Mouse (Mus musculus) small intestine, adult 2 months (tissue): ENCODE data around the gene Rem1. TPM values are rescaled to one million over a fixed set of nuclear protein-coding genes. Genes with fewer than 3 reads are reported as not detected.

Source experiments
- H3K27ac ChIP-seq: fragments of 200-500 bp; 2 replicates; pipeline ENCODE4 v1.5.1; 2012; ENCODE audit warnings: low read depth, low read length, control low read depth, inconsistent platforms; ENCODE audit not compliant: insufficient read depth
- H3K27me3 ChIP-seq: fragments of 200-500 bp; 2 replicates; pipeline ENCODE4 v1.6.1; 2012; ENCODE audit warnings: mild to moderate bottlenecking, moderate library complexity, low read length, inconsistent platforms; ENCODE audit not compliant: control insufficient read depth, insufficient read depth
- H3K36me3 ChIP-seq: fragments of 200-500 bp; 2 replicates; pipeline ENCODE4 v1.6.1; 2012; ENCODE audit warnings: mild to moderate bottlenecking, low read length, control low read depth, inconsistent platforms; ENCODE audit not compliant: control insufficient read depth, insufficient read depth
- H3K4me1 ChIP-seq: fragments of 200-500 bp; 2 replicates; pipeline ENCODE4 v1.6.1; 2012; ENCODE audit warnings: low read length, inconsistent platforms, mixed read lengths; ENCODE audit not compliant: control insufficient read depth, insufficient read depth, insufficient read length
- H3K4me3 ChIP-seq: fragments of 200-500 bp; 2 replicates; pipeline ENCODE4 v1.5.1; 2012; ENCODE audit warnings: low read depth, mild to moderate bottlenecking, control low read depth, inconsistent platforms, low read length, moderate library complexity
- CTCF ChIP-seq: fragments of 200-500 bp; IDR thresholded peaks from 2 replicates; pipeline ENCODE4 v1.5.1; 2012; ENCODE audit warnings: low read depth, mild to moderate bottlenecking, control low read depth, inconsistent platforms, low read length, moderate library complexity, mixed read lengths; ENCODE audit not compliant: insufficient replicate concordance, insufficient read length; ENCODE audit errors: extremely low read depth
- POLR2A ChIP-seq: fragments of 200-500 bp; IDR thresholded peaks from 2 replicates; pipeline ENCODE4 v1.6.1; 2012; ENCODE audit warnings: low read depth, mild to moderate bottlenecking, control low read depth, inconsistent platforms, low read length, moderate library complexity
- WGBS: fragments of 180-500 bp; shearing (Covaris S2); methylation state at CpG from one replicate; pipeline ENCODE4 v1.1.7; 2018; 5-methylcytosine and 5-hydroxymethylcytosine counted together
- polyA plus RNA-seq: library from polyadenylated mRNA; depleted of rRNA; stranded (reverse); fragments of >200 nt; gene quantifications from 2 replicates; pipeline ENCODE4 v1.2.3, GENCODE M21; 2012

Rem1 gene
- polyA plus RNA-seq, 1 experiment: 4.7 TPM

GRCm38 (mm10) chr2:152629239-152629638, 2.5 kb downstream of the Rem1 start:
- Histone ChIP-seq H3K27ac (no peak overlapping the region), H3K4me1 (no peaks in the 10 kb centered on the region; the same call in 1 of the 2 replicates), H3K36me3 (no peaks in the 10 kb centered on the region), H3K27me3 (peaks cover 20% of the 10 kb centered on the region), H3K4me3 (no peak overlapping the region; the same call in 1 of the 2 replicates)
- no peak for TF ChIP-seq CTCF
- TF ChIP-seq POLR2A: no peak
- WGBS: 29% methylated on average over 3 of the region's 3 CpGs

- Histone ChIP-seq H3K4me3 (no peak overlapping the region), H3K27ac (no peak overlapping the region), H3K27me3 (peaks cover 20% of the 10 kb centered on the region), H3K4me1 (no peaks in the 10 kb centered on the region; the same call in 1 of the 2 replicates), H3K36me3 (no peaks in the 10 kb centered on the region)
- 75% methylated on average over 6 of the region's 6 CpGs for WGBS
- TF ChIP-seq POLR2A (no peak), CTCF (no peak)
Observed at GRCm38 (mm10) chr2:152629904-152630303, 3.2 kb downstream of the Rem1 start.

GRCm38 (mm10) chr2:152633334-152633733, 6.6 kb downstream of the Rem1 start:
- no peaks in the 10 kb centered on the region for H3K4me1 ChIP-seq
- H3K27ac ChIP-seq: no peak overlapping the region
- no peak overlapping the region for H3K4me3 ChIP-seq
- H3K27me3 ChIP-seq: no peaks in the 10 kb centered on the region; the same call in none of the 2 replicates
- WGBS: 35% methylated on average over 17 of the region's 17 CpGs
- TF ChIP-seq POLR2A (no peak), CTCF (no peak)
- H3K36me3 ChIP-seq: no peaks in the 10 kb centered on the region

GRCm38 (mm10) chr2:152634311-152634710, 7.6 kb downstream of the Rem1 start:
- Histone ChIP-seq H3K4me3 (no peak overlapping the region), H3K36me3 (no peaks in the 10 kb centered on the region), H3K4me1 (no peaks in the 10 kb centered on the region), H3K27ac (no peak overlapping the region), H3K27me3 (no peaks in the 10 kb centered on the region; the same call in none of the 2 replicates)
- TF ChIP-seq POLR2A: no peak
- TF ChIP-seq CTCF: no peak
- 54% methylated on average over 29 of the region's 29 CpGs for WGBS

- 67% methylated on average over 23 of the region's 23 CpGs for WGBS
- Histone ChIP-seq H3K27ac (peak overlapping the region; percentile 78), H3K27me3 (no peaks in the 10 kb centered on the region; the same call in none of the 2 replicates), H3K4me3 (peak overlapping the region; percentile 18; the same call in 1 of the 2 replicates), H3K4me1 (no peaks in the 10 kb centered on the region), H3K36me3 (no peaks in the 10 kb centered on the region)
- TF ChIP-seq POLR2A: no peak
- no peak for TF ChIP-seq CTCF
Observed at GRCm38 (mm10) chr2:152636246-152637005, 9.7 kb downstream of the Rem1 start.

GRCm38 (mm10) chr2:152637006-152637322, 10.2 kb downstream of the Rem1 start:
- Histone ChIP-seq H3K36me3 (no peaks in the 10 kb centered on the region), H3K27me3 (no peaks in the 10 kb centered on the region; the same call in none of the 2 replicates), H3K4me3 (no peak overlapping the region), H3K27ac (peak overlapping the region; percentile 60), H3K4me1 (no peaks in the 10 kb centered on the region)
- 60% methylated on average over 6 of the region's 6 CpGs for WGBS
- no peak for TF ChIP-seq CTCF
- TF ChIP-seq POLR2A: no peak

- TF ChIP-seq CTCF (no peak), POLR2A (no peak)
- no peak overlapping the region for H3K4me3 ChIP-seq
- H3K4me1 ChIP-seq: no peaks in the 10 kb centered on the region
- H3K36me3 ChIP-seq: no peaks in the 10 kb centered on the region
- 80% methylated on average over 4 of the region's 4 CpGs for WGBS
- H3K27me3 ChIP-seq: no peaks in the 10 kb centered on the region; the same call in none of the 2 replicates
- H3K27ac ChIP-seq: peak overlapping the region; percentile 60; the same call in 1 of the 2 replicates
Observed at GRCm38 (mm10) chr2:152637381-152637780, 10.6 kb downstream of the Rem1 start.
